Mouse (Mus musculus) bone marrow, adult 2 months (tissue): ENCODE results near the gene Gm21954.

Source experiments
- CTCF ChIP-seq: fragments of 200-500 bp; IDR thresholded peaks from 2 replicates; pipeline ENCODE4 v1.5.1; 2011; ENCODE audit warnings: low read length, control low read depth; ENCODE audit not compliant: control insufficient read depth, insufficient read depth
- POLR2A ChIP-seq: fragments of 200-500 bp; IDR thresholded peaks from 2 replicates; pipeline ENCODE4 v1.6.1; 2011; ENCODE audit warnings: low read depth, mild to moderate bottlenecking, control low read depth, low read length, borderline replicate concordance; ENCODE audit not compliant: control insufficient read depth

DNA sequence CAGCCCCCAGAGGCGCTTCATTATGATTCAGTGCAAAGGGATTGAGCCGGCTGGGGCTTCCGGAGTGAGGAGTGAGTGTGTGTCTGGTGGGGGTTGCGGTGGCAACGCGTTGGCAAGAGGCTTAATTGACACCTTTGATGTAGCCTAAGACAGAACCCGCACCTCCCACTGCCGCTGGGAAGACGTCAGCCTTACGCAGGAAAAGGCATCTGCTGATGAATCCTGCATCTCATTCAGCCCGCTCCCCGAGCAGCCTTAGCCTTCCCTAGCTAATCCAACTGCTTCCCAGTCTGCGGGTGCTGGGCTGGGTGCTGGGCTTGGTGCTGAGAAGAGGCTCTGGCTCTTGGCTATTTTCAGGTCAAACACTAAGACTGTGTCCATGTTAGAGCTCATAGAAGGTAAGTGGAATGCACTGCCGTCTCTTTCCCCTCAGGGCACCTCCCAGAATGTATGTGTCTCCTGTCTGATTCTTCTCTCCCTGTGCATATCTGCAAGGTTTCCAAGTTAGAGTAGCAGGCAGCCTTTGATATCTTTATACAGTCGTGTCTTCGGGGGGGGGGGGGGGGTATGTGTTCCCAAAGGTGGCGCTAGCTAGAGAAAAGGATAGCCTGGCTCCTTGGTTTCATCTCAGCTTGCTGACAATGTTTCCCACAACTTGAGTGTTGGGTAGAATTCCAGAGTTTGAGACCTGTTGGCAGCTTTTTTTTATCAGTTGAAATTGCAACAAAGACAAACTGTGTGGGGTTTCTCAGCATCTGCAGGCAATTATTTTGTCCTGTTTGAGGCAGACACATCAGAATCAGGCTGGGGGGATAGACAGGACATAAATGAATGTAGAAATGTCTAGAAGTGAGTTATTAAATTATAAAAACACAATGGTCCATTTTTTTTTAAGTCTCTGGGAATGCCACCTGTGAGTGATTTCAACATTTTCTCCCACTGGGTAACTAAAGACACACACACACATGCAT lies 10.0 kb downstream of the Gm21954 start:
- TF ChIP-seq CTCF (no peak), POLR2A (no peak)
